ENCODE assay signal across 8 mouse cellular contexts in the genomic region with DNA sequence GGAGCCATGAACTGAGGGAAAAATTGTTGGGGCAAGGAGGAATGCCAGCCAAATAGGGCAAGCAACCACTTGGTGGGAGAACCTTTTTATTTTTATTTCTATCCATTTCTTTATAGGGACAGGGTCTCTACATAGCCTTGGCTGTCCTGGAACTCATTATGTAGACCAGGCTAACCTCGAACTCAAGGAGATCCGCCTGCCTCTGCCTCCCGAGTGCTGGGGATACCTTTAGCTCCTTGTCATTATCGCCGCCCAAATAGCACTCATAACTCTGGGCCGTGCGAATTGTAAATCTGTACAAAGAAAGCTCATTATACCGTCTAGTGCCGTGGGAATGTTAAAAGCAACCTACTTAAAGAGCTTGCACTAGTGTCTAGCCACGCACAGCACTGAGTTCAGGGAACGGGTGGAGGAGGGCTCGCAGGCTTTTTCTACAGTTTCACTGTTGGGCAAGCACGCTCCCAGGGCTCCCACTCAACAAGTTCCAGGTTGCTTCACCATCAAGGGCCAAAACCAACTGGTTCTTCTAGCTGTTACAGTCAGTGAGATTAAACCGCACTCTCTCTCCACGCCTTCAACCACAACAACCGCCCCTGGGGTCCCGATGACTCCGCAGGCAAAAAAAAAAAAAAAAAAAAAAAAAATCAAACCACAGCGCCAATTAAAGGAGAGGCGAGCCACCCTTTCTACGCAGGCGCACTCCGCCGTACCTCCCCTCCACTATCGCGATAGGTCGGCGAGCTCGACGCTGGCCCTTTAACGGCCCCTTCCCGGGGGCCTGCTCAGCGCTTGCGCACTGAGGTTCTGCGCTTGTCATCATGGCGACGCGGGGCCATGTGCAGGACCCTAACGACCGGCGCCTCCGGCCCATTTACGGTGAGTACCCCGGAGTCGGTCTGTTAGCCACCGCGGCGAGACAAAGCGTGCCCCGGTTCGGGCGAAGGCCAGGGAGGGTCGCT. TPM values are rescaled to one million over a fixed set of nuclear protein-coding genes. Genes with fewer than 3 reads are reported as not detected.
DNase-seq lines count a peak whose midpoint lies in the region; ATAC-seq lines count a peak whose summit lies in the region.

A gene (plus strand): TSS at position 750 of the 959 bp plus-strand sequence.

- peaks cover 12% of the 10 kb centered on the region for H3K4me1 ChIP-seq in hindbrain, embryonic 16.5 days (ENCODE audit: control insufficient read depth, insufficient read depth, low read depth, low read length)

- H3K9me3 ChIP-seq in hindbrain, embryonic 16.5 days (ENCODE audit: control insufficient read depth, low read length) = no peaks in the 10 kb centered on the region

- H3K27ac ChIP-seq in hindbrain, embryonic 16.5 days (ENCODE audit: low read depth, low read length) = peak within 1 kb of the TSS; percentile 76
- peak within 1 kb of the TSS; percentile 65 for H3K27ac ChIP-seq in macrophage

- H3K27me3 ChIP-seq in hindbrain, embryonic 16.5 days (replicated peaks; ENCODE audit: control insufficient read depth, insufficient read depth, low read length) = no peaks in the 10 kb centered on the region

- H3K9ac ChIP-seq in hindbrain, embryonic 16.5 days (ENCODE audit: low read depth, low read length) = peak within 1 kb of the TSS; percentile 74

- H3K79me2 ChIP-seq in macrophage (ENCODE audit: inconsistent target) = peaks cover 45% of the 10 kb centered on the region

- 10% methylated on average over 52 of the region's 53 CpGs for WGBS in hindbrain, embryonic 16.5 days
- WGBS in macrophage (ENCODE audit: missing documents) = 7% methylated on average over 52 of the region's 53 CpGs

- peak within 1 kb of the TSS; percentile 61 for H3K4me3 ChIP-seq in hindbrain, embryonic 16.5 days (ENCODE audit: low read length)
- peak within 1 kb of the TSS; percentile 74 for H3K4me3 ChIP-seq in macrophage (ENCODE audit: inconsistent target)

- peak; percentile 84 for DNase-seq in WW6 (ENCODE audit: low read depth, low spot score)
- DNase-seq in cerebellum, postnatal 4 days (ENCODE audit: low spot score in 2 of 2) = peak; percentile 87 to 93
- peak; percentile 96 for DNase-seq in gastrocnemius, adult 18-20 months (ENCODE audit: low spot score)
- DNase-seq in left cerebral cortex, adult 18-20 months (ENCODE audit: low spot score in 2 of 2) = peak; percentile 93 to 94
- DNase-seq in right cerebral cortex, adult 18-20 months = peak; percentile 94
- DNase-seq in urinary bladder, postnatal 10 days (ENCODE audit: low spot score) = peak; percentile 92

- H3K4me2 ChIP-seq in hindbrain, embryonic 16.5 days (ENCODE audit: low read length) = peak within 1 kb of the TSS; percentile 89

- no peaks in the 10 kb centered on the region for H3K36me3 ChIP-seq in hindbrain, embryonic 16.5 days (ENCODE audit: control insufficient read depth, insufficient read depth, low read length)
- no peaks in the 10 kb centered on the region for H3K36me3 ChIP-seq in macrophage (ENCODE audit: inconsistent target)

- ATAC-seq in hindbrain, embryonic 16.5 days = peak; percentile 97

RNA-seq across cellular contexts. Expression of the gene that starts here (rescaled TPM):
- 10 to 100 TPM; 25.9 to 29.7 TPM for total RNA-seq in gastrocnemius, adult 18-20 months (2021)
- polyA plus RNA-seq in hindbrain, embryonic 16.5 days (2015; fragmentation: Nextera tagmentation; extraction: Ambion mirVana) = 58.5 and 59.4 TPM in 2 replicates
- total RNA-seq in left cerebral cortex, adult 18-20 months (2021) = 10 to 100 TPM; 43.2 to 43.4 TPM
- 100 to 1,000 TPM in 5 of 26 experiments, 10 to 100 TPM in 21; 14.6 to 150 (median 64.0) TPM for total RNA-seq in macrophage (2018; cell fraction: chromatin; rRNA removed)
- total RNA-seq in macrophage (2018; cell fraction: cytosol; rRNA removed) = 10 to 100 TPM in 24 of 26 experiments, 1 to 10 TPM in 2; 9.0 to 45.8 (median 21.5) TPM
- 100 to 1,000 TPM in 1 of 26 experiments, 10 to 100 TPM in 25; 12.1 to 113 (median 58.2) TPM for total RNA-seq in macrophage (2018; cell fraction: nucleus; rRNA removed)
- polyA plus RNA-seq in macrophage (2018) = 15.3 to 23.7 TPM (median 17.0 TPM) in 3 replicates

Comparison
In these comparisons a context has a peak if more than half of its experiments do, and no peak if none do; other contexts are left out.
1. Peak in every context shown above with its lines: DNase-seq, ATAC-seq, H3K4me3 ChIP-seq and H3K27ac ChIP-seq.